Mouse (Mus musculus) limb, embryonic 12.5 days (tissue): ENCODE results near the gene Kmt5c. TPM values are rescaled to one million over a fixed set of nuclear protein-coding genes. Genes with fewer than 3 reads are reported as not detected.
"Not testable (repeated sequence)": the region's sequence is repeated elsewhere in the genome, so short reads cannot be mapped to it uniquely, and the experiment has no call there.

Experiments
- ATAC-seq: fragments of 200-750 bp; cut with Nextera tagmentation; 2 replicates; pipeline ENCODE4 v1.8.0; 2017; ENCODE audit warnings: low read depth, moderate TSS enrichment; ENCODE audit not compliant: insufficient number of reproducible peaks, insufficient read depth, low FRiP score, low TSS enrichment
- H3K27ac ChIP-seq: fragments of 300-500 bp; sonication (generic); 2 replicates; pipeline ENCODE4 v1.5.1; 2016; ENCODE audit warnings: mild to moderate bottlenecking, moderate library complexity
- H3K27me3 ChIP-seq: fragments of 300-500 bp; sonication (generic); 2 replicates; pipeline ENCODE4 v1.6.1; 2016; ENCODE audit warnings: mild to moderate bottlenecking, moderate library complexity
- H3K36me3 ChIP-seq: fragments of 300-500 bp; sonication (generic); 2 replicates; pipeline ENCODE4 v1.6.1; 2016; ENCODE audit warnings: mild to moderate bottlenecking, moderate library complexity
- H3K4me1 ChIP-seq: fragments of 300-500 bp; sonication (generic); replicated peaks from 2 replicates; pipeline ENCODE4 v1.6.1; 2016
- H3K4me2 ChIP-seq: fragments of 300-500 bp; sonication (generic); 2 replicates; pipeline ENCODE4 v1.6.1; 2016; ENCODE audit warnings: mild to moderate bottlenecking, moderate library complexity
- H3K4me3 ChIP-seq: fragments of 300-500 bp; sonication (generic); replicated peaks from 2 replicates; pipeline ENCODE4 v1.5.1; 2016; ENCODE audit warnings: mild to moderate bottlenecking
- H3K9ac ChIP-seq: fragments of 300-500 bp; sonication (generic); replicated peaks from 2 replicates; pipeline ENCODE4 v1.6.1; 2016; ENCODE audit warnings: mild to moderate bottlenecking, moderate library complexity
- H3K9me3 ChIP-seq: fragments of 300-500 bp; sonication (generic); 2 replicates; pipeline ENCODE4 v1.6.1; 2016; ENCODE audit warnings: mild to moderate bottlenecking, moderate library complexity
- WGBS: fragments of 180-500 bp; shearing (Covaris S2); methylation state at CpG from one replicate; pipeline ENCODE4 v1.1.7; 2016; 5-methylcytosine and 5-hydroxymethylcytosine counted together
- polyA plus RNA-seq: library from polyadenylated mRNA; unstranded; fragments of >200 nt; fragmentation: Nextera tagmentation; extraction: Ambion mirVana; gene quantifications from 2 replicates; pipeline ENCODE4 v1.2.1, GENCODE M21; 2016

Kmt5c gene
- polyA plus RNA-seq, 1 experiment from 2014 or later: 67.3 TPM

DNA sequence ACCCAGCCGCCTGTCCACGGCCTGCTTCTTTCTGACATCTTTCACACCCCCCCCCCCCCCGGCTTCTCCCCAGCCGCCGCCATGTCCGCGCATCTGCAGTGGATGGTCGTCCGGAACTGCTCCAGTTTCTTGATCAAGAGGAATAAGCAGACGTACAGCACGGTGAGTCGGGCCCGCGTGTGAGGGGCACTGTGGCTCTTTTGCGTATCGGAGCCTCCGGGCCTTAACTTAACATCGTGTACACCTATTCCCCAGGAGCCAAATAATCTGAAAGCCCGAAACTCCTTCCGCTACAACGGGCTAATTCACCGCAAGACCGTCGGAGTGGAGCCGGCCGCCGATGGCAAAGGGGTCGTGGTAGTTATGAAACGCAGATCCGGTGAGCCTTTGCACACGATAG, 53.3 kb downstream of the Kmt5c start:
- under 1% methylated on average over 31 of the region's 31 CpGs for WGBS
- not testable (repeated sequence) for H3K9me3 ChIP-seq, ATAC-seq
- peak overlapping the region; percentile 93 for H3K27ac ChIP-seq
- peak overlapping the region; percentile 91 for H3K4me2 ChIP-seq
- H3K9ac ChIP-seq: peak overlapping the region; percentile 91
- H3K4me3 ChIP-seq: peak overlapping the region; percentile 77
- H3K27me3 ChIP-seq: peaks cover 16% of the 10 kb centered on the region
- H3K4me1 ChIP-seq: peaks cover 13% of the 10 kb centered on the region
- peaks cover 43% of the 10 kb centered on the region for H3K36me3 ChIP-seq

DNA sequence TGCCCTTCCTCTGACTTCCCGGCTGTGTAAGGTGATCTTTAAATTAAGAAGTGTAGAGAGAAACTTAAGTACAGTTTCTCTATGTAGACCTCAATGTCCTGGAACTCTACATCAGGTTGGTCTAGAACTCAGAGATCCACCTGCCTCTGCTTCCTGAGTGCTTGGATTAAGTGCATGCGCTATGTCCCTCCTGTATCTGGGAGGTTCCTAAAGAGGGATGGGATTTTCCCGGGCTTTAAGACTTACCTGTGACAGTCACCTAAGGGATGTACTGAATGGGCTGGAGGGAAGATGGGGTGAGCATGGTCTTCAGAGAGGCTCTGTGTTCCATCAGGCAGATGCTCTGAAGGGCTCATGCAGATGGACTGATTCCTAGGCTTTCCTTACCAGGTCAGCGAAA, 53.8 kb downstream of the Kmt5c start:
- Histone ChIP-seq H3K9ac (peak overlapping the region; percentile 91), H3K4me1 (peaks cover 12% of the 10 kb centered on the region), H3K27me3 (peaks cover 14% of the 10 kb centered on the region), H3K4me3 (peak overlapping the region; percentile 77), H3K36me3 (peaks cover 46% of the 10 kb centered on the region), H3K9me3 (no peaks in the 10 kb centered on the region), H3K4me2 (peak overlapping the region; percentile 91), H3K27ac (peak overlapping the region; percentile 93; the same call in 1 of the 2 replicates)
- no peak for ATAC-seq
- WGBS: 46% methylated on average over 4 of the region's 4 CpGs

DNA sequence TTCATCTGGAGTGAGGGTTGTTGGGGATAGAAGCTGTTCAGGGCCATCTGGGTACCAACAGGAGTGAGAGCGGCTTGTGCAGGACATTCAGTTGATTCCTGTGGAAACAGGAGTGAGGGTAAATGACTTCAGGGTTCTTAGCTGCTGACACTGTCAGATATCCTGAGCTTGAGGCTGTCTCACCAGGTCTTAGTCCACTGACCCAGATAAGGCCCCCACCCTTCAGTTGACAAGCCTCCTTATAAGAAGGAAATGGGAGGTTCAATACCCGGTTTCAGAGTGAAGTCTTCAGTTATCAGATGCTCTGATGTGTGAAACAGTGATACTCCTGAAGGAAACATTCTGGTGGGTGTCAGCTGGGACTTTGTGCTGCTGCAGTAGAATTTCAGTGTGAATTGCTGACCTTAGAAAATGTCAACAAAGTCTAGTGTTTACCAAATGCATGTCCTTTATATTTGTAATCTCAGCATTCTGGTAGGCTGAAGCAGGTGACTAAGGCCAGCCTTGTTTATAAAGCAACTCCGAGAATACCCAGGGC, 54.8 kb downstream of the Kmt5c start:
- WGBS: 90% methylated on average over 3 of the region's 3 CpGs
- no peak overlapping the region for H3K4me2 ChIP-seq
- H3K36me3 ChIP-seq: peaks cover 46% of the 10 kb centered on the region

DNA sequence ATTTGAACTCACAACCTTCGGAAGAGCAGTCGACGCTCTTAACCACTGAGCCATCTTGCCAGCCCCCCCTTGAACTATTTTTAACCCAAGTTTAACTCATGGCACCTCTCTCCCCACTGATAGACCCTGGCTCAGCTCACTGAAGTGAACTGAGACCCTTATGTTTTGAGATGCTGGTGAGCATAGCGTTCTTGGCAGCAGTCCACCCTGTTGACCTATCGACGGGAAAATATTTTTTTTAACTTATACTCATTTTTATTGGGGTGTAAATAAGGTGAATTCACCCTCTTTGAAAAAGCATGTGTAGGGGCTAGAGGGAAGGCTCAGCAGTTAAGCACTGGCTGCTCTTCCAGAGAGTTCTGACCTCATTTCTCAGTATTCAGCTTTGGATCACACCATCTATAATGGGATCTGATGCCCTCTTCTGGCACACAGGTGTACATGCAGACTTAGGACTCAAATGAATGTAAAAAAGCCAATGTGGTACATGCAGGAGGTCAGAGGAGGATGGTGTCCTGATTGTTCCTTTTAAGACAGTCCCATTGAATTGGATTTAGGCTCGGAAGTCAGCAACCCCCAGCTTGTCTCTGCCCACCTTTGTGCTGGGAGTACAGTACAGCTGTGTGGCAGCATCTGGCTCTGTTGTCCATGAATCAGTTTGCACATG, 56.0 kb downstream of the Kmt5c start:
- Histone ChIP-seq H3K9ac (no peak overlapping the region), H3K4me2 (no peak overlapping the region), H3K27ac (no peak overlapping the region), H3K4me3 (no peak overlapping the region), H3K27me3 (no peaks in the 10 kb centered on the region), H3K4me1 (peaks cover 12% of the 10 kb centered on the region), H3K9me3 (no peaks in the 10 kb centered on the region), H3K36me3 (peaks cover 46% of the 10 kb centered on the region)
- WGBS: 77% methylated on average over 7 of the region's 7 CpGs
- no peak for ATAC-seq

More for the DNA sequence above, 54.8 kb downstream of the Kmt5c start:
- H3K27ac ChIP-seq: no peak overlapping the region
- H3K9me3 ChIP-seq: no peaks in the 10 kb centered on the region
- H3K4me1 ChIP-seq: peaks cover 12% of the 10 kb centered on the region
- no peak for ATAC-seq
- 0 out of 2 replicates have a peak overlapping the region, but pooled peaks have one; percentile 77 for H3K4me3 ChIP-seq
- peaks cover 5% of the 10 kb centered on the region for H3K27me3 ChIP-seq
- no peak overlapping the region for H3K9ac ChIP-seq

Other genes with a start within 250 kb of the Kmt5c start
- 65.3 and 70.3 TPM in 2 replicates for gene Ppp1r12c, start 238.4 kb upstream of the Kmt5c start, polyA plus RNA-seq
- gene Tnnt1, start 223.7 kb upstream of the Kmt5c start, polyA plus RNA-seq: 186 and 195 TPM in 2 replicates
- gene Tnni3, start 215.9 kb upstream of the Kmt5c start, polyA plus RNA-seq: 4.3 and 5.7 TPM in 2 replicates
- gene Dnaaf3, start 207.7 kb upstream of the Kmt5c start, polyA plus RNA-seq: 3.7 and 4.1 TPM in 2 replicates
- 6.6 and 6.8 TPM in 2 replicates for gene Syt5, start 192.6 kb upstream of the Kmt5c start, polyA plus RNA-seq
- not detected in 2 replicates for gene Ptprh, start 136.1 kb upstream of the Kmt5c start, polyA plus RNA-seq
- 1.9 and 2.4 TPM in 2 replicates for gene Tmem86b, start 108.7 kb upstream of the Kmt5c start, polyA plus RNA-seq
- 10.6 and 14.8 TPM in 2 replicates for gene Ppp6r1, start 81.1 kb upstream of the Kmt5c start, polyA plus RNA-seq
- 107 and 111 TPM in 2 replicates for gene Hspbp1, start 55.0 kb upstream of the Kmt5c start, polyA plus RNA-seq
- gene Brsk1, start 49.5 kb upstream of the Kmt5c start, polyA plus RNA-seq: 2.4 and 3.6 TPM in 2 replicates
- 0.13 and 0.26 TPM in 2 replicates for gene Tmem150b, start 14.9 kb upstream of the Kmt5c start, polyA plus RNA-seq
- gene Cox6b2, start 13.0 kb downstream of the Kmt5c start, polyA plus RNA-seq: 61.5 and 70.0 TPM in 2 replicates
- gene Fam71e2, start 31.2 kb downstream of the Kmt5c start, polyA plus RNA-seq: not detected in 2 replicates
- not detected in 2 replicates for gene Il11, start 42.7 kb downstream of the Kmt5c start, polyA plus RNA-seq
- gene Tmem190, start 42.8 kb downstream of the Kmt5c start, polyA plus RNA-seq: 0.54 TPM in 1 of 2 replicates, not detected in the other
- 6.5 and 6.8 TPM in 2 replicates for gene Tmem238, start 49.5 kb downstream of the Kmt5c start, polyA plus RNA-seq
- 396 and 399 TPM in 2 replicates for gene Rpl28, start 52.8 kb downstream of the Kmt5c start, polyA plus RNA-seq
- 437 and 457 TPM in 2 replicates for gene Ube2s, start 72.5 kb downstream of the Kmt5c start, polyA plus RNA-seq
- 0.12 and 0.21 TPM in 2 replicates for gene Shisa7, start 104.6 kb downstream of the Kmt5c start, polyA plus RNA-seq
- 4.2 and 5.2 TPM in 2 replicates for gene Isoc2b, start 130.1 kb downstream of the Kmt5c start, polyA plus RNA-seq
- 0.97 and 1.3 TPM in 2 replicates for gene Isoc2a, start 137.0 kb downstream of the Kmt5c start, polyA plus RNA-seq
- not detected in 2 replicates for gene Gm36210, start 166.4 kb downstream of the Kmt5c start, polyA plus RNA-seq
- 3.6 and 4.2 TPM in 2 replicates for gene Zfp628, start 175.1 kb downstream of the Kmt5c start, polyA plus RNA-seq
- gene Nat14, start 181.9 kb downstream of the Kmt5c start, polyA plus RNA-seq: 3.1 and 4.4 TPM in 2 replicates
- gene Ssc5d, start 185.7 kb downstream of the Kmt5c start, polyA plus RNA-seq: 2.5 and 3.1 TPM in 2 replicates
- gene Sbk2, start 224.3 kb downstream of the Kmt5c start, polyA plus RNA-seq: 0.29 and 0.51 TPM in 2 replicates
- not detected in 2 replicates for gene Sbk3, start 231.1 kb downstream of the Kmt5c start, polyA plus RNA-seq